Mouse (Mus musculus) cortical plate, adult 2 months (tissue): Measurements from ENCODE around the gene Lhfpl1. TPM values are rescaled to one million over a fixed set of nuclear protein-coding genes. Genes with fewer than 3 reads are reported as not detected.
"Not testable (repeated sequence)": the region's sequence is repeated elsewhere in the genome, so short reads cannot be mapped to it uniquely, and the experiment has no call there.

ENCODE experiments used
- H3K27ac ChIP-seq: fragments of 200-500 bp; 2 replicates; pipeline ENCODE4 v1.5.1; 2012; ENCODE audit warnings: low read length, control low read depth, inconsistent platforms; ENCODE audit not compliant: insufficient read depth
- H3K4me1 ChIP-seq: fragments of 200-500 bp; 2 replicates; pipeline ENCODE4 v1.6.1; 2011; ENCODE audit warnings: low read length; ENCODE audit not compliant: control insufficient read depth, insufficient read depth
- H3K4me3 ChIP-seq: fragments of 200-500 bp; 2 replicates; pipeline ENCODE4 v1.5.1; 2011; ENCODE audit warnings: mild to moderate bottlenecking, low read length, control low read depth; ENCODE audit not compliant: insufficient read depth
- CTCF ChIP-seq: fragments of 200-500 bp; IDR thresholded peaks from 2 replicates; pipeline ENCODE4 v1.5.1; 2011; ENCODE audit warnings: mild to moderate bottlenecking, control low read depth, low read length; ENCODE audit not compliant: insufficient read depth; ENCODE audit errors: extremely low read depth
- POLR2A ChIP-seq: fragments of 200-500 bp; IDR thresholded peaks from 2 replicates; pipeline ENCODE4 v1.6.1; 2011; ENCODE audit warnings: mild to moderate bottlenecking, low read length, control low read depth; ENCODE audit not compliant: insufficient read depth; ENCODE audit errors: extremely low read depth
- polyA plus RNA-seq: library from polyadenylated mRNA; depleted of rRNA; stranded (reverse); fragments of >200 nt; gene quantifications from 2 replicates; pipeline ENCODE4 v1.2.3, GENCODE M21; 2012; rRNA removed

The Lhfpl1 gene
- polyA plus RNA-seq, result 0.08 and 0.10 TPM in 2 replicates

DNA sequence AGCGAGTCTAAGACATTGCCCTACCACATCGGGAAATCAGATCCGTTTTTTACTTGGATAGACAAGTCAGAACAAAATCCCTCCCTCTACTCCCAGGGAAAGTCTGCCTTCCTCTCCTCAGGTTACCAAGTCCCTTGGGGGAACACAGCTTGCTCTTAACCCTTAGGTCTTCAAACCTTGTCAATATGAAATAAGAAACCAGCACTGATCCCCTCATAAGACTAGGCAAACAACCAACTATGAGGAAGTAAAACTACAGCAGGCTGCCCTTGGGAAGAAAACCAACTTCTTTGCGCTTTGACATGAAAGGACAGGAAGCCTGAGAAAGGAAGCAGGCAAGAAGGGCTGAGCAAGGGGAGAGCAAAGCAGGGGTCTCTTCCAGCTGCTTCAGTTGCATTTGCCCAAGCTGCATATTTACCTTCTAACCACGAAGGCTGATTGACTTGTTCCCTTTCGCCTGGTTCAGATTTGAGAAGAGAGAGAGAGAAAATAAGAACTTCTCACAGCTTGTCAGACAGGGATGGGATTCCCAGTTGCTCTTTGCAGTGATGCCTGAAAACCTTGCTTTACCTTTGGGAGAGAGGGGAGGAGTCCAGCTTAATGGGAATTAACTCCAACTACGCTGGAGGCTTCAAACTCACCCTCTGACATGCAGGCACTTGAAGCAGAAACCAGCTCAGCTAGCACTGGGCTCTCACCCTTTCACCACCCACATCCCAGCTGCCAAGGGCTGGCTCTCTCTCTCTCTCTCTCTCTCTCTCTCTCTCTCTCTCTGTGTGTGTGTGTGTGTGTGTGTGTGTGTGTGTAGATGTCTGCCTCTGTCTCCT lies at the start of gene Lhfpl1:
Gene Lhfpl1, minus strand, starts transcription at position 713 of the 827 bp plus-strand sequence.
- no peak within 1 kb of the TSS for H3K4me3 ChIP-seq
- TF ChIP-seq POLR2A (no peak), CTCF (no peak)

DNA sequence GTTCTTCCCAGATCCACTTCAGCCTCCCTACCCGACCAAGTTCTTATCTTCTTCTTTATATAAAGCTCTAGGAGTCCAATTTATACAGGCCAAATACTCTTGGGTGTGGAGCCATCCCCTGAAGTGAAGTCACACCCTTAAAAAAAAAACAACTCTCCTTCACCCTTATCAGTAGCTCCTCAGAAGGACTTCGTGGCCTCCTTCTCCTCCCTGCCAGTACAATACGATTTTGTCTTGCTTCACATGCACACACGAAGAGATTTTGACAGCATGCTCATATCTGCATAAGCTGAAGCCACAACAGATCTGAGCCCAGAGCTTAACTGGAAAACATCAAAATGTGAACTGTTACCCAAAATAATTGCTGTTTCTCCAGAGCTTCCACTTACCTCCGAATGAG lies 22.9 kb upstream of the Lhfpl1 start:
- TF ChIP-seq POLR2A (no peak), CTCF (no peak)
- Histone ChIP-seq H3K4me3 (no peak overlapping the region), H3K4me1 (no peaks in the 10 kb centered on the region), H3K27ac (no peak overlapping the region)

More for the DNA sequence above, at the start of gene Lhfpl1:
- no peak within 1 kb of the TSS for H3K27ac ChIP-seq
- no peaks in the 10 kb centered on the region for H3K4me1 ChIP-seq

DNA sequence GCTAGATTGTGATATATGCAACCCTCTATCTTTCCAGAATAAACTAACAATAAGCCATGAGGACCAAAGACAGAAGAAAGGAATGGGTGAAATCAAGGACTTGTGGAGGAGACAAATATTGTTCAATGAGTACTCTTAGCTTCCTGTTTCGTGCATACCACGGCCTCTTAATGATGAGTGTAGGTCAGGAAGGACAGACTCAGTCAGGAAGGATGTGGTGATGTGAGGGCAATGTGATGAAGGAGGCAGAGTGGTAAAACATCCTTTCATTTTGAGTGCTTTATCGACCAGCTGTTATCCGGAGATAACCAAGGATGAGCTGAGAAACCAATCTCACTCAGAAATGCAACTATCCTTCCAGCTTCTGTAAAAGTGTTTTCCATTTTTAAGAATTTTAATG lies 13.6 kb upstream of the Lhfpl1 start:
- Histone ChIP-seq H3K4me3 (no peak overlapping the region), H3K27ac (no peak overlapping the region), H3K4me1 (no peaks in the 10 kb centered on the region)
- no peak for TF ChIP-seq CTCF
- no peak for TF ChIP-seq POLR2A

DNA sequence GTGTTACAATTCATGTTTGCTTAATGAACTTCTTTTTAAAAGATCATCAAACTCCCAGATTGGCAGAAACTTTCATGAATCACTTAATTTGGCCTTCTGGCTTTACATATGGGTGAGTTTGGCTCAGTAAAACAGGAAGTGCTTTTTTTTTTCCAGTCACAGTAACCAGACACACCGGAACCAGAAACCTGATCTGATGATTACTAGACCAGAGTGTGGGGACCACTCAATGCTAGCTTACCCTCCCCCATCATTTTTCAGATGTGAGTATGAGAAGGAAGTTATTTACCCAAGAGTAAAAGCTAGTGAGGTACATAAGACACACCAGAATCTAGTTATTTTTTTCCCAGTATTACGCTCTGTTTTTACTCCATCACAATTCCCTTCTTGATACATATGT lies 6.5 kb downstream of the Lhfpl1 start:
- TF ChIP-seq POLR2A, result no peak
- TF ChIP-seq CTCF, result no peak
- H3K4me1 ChIP-seq, result no peaks in the 10 kb centered on the region
- no peak overlapping the region for H3K4me3 ChIP-seq
- no peak overlapping the region for H3K27ac ChIP-seq

DNA sequence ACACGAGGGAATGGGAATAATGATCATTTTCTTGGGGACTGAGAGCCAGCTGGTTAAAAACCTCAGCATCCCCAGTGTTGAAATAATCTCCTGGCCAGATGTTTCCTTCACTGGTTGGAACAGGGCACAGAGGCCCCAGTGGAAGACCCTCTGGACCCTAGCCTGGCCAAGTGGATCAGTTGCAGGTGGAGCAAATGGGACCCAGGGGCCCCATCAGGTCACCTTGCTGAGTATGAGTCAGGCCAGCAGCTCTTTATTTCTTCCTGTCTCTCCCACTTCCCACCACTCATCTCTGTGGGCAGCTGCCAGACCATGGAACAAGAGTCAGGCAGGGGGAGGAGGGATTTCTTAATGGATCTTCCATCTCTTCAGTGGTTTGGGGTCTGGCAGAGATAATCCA lies 12.7 kb downstream of the Lhfpl1 start:
- H3K4me1 ChIP-seq, result no peaks in the 10 kb centered on the region
- no peak overlapping the region for H3K27ac ChIP-seq
- no peak overlapping the region for H3K4me3 ChIP-seq
- no peak for TF ChIP-seq CTCF
- TF ChIP-seq POLR2A, result no peak

DNA sequence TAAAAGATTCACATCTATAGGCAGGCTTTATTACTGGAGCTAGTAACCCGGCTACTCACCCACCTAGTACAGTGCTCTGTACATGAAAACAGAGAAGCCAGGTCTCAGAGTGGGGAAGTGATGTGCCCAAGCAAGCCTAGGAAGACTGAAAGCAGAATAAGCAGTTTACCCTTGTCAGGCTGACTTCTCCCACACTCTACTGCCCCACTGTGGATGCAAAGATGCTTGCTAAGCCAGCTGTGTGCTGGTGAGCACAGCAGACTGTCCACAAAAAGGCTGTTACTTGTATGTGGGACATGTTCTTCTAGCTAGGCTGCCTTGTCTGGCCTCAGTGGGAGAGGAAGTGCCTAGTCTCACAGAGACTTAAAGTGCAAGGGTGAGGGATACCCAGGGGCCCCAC lies 40.3 kb downstream of the Lhfpl1 start:
- H3K27ac ChIP-seq, result no peak overlapping the region
- no peak overlapping the region for H3K4me3 ChIP-seq
- H3K4me1 ChIP-seq, result no peaks in the 10 kb centered on the region
- 0 out of 2 replicates have a peak, but pooled peaks have one; percentile 19 for TF ChIP-seq CTCF
- TF ChIP-seq POLR2A, result no peak

DNA sequence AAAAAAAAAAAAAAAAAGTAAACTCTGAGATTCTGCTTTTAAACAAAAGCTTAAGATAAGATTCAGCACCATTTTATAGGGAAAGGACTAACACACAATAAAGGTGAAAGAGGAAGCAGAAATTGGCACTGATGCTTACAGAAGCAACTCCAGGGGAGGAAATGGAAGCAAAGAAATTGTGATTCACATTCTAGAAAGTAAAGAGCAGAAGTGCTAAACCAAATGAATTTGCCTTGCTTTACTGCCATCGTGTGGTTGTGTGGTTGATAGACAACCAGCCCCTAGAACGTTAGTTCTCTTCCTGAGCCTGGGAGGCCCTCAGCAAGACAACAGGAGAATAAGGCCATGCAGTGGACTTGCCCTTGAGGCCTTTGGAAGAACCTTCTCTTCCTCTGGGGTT lies 41.7 kb downstream of the Lhfpl1 start:
- H3K4me1 ChIP-seq, result no peaks in the 10 kb centered on the region
- H3K27ac ChIP-seq, result no peak overlapping the region
- peak; percentile 51 for TF ChIP-seq CTCF
- no peak for TF ChIP-seq POLR2A
- H3K4me3 ChIP-seq, result no peak overlapping the region

DNA sequence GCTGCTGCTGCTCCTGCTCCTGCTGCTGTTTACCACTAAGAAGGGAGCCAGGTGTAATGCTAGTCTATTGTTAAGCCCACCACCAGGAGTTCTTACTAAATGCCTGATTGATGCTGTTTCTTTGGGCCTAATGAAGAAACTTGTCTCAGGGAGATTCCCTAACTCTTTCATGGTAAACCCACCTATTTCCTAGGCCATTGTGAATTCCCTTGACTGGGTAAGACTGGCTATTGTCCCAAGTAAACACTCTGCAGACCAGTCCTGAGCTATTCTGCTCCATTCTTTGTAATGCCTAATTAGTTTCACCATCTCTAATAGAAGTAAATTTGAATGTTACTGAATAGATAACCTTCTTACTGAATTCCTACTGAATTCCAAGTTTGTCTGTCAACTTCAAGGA lies 48.7 kb downstream of the Lhfpl1 start:
- H3K4me1 ChIP-seq, H3K27ac ChIP-seq, H3K4me3 ChIP-seq: not testable (repeated sequence)

DNA sequence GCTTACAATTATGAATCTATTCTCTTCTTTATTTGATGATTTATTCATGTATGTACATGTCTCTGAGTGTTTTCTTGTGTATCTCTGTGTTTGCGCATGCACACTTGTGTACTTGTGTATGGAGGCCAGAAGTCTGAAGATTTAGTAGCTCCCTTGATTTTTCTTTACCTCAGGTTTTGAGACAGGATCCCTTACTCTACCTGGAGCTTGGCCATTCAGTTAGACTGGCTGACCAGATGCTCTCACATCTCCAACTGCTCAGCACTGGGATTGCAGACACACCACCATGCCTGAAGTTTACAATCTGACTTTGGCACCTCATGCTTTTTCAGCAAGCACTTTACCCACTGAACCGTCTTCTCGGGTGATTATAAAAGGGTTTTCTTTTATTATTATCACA lies 76.7 kb downstream of the Lhfpl1 start:
- H3K4me1 ChIP-seq, result no peaks in the 10 kb centered on the region
- TF ChIP-seq POLR2A, result no peak
- TF ChIP-seq CTCF, result no peak
- H3K27ac ChIP-seq, result no peak overlapping the region
- H3K4me3 ChIP-seq, result no peak overlapping the region

DNA sequence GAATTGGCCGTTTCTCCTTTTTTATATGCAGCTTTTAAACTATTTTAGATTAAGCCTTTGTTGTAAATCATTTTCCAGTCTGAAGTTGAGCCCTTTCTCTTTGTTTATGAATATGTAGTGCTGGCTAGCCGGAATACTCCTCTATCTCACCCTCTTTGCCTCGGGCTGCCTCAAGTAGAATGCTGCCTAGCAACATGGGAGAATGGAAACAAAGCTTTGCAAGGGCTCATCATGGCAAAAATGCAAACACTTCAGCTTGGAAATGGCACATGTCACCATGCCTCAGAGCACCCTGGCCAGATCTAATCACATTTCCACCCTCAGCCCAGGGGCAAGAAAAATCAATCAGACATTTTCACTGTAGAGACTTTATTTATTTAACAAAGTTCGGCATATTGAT lies 77.1 kb downstream of the Lhfpl1 start:
- Histone ChIP-seq H3K4me1 (no peaks in the 10 kb centered on the region), H3K27ac (no peak overlapping the region), H3K4me3 (no peak overlapping the region)
- no peak for TF ChIP-seq CTCF
- TF ChIP-seq POLR2A, result no peak
